Mouse (Mus musculus) heart, postnatal 0 days (tissue): ENCODE measurements at regions not wholly inside any gene's neighbourhood (a gene's known extent, or its start where the extent isn't known, plus 50 kb on each side); places are given as distances from the start of the nearest gene placed in this dataset.

ENCODE experiments used
- ATAC-seq: fragments of 200-750 bp; cut with Nextera tagmentation; 2 replicates; pipeline ENCODE4 v1.8.0; 2017; ENCODE audit warnings: low read depth, moderate number of reproducible peaks, moderate library complexity; ENCODE audit not compliant: insufficient read depth
- DNase-seq: peaks from one replicate; pipeline ENCODE4 v3.0.0-alpha.2; 2016; ENCODE audit warnings: low spot score
- H3K27ac ChIP-seq: fragments of 300-500 bp; sonication (generic); 2 replicates; pipeline ENCODE4 v1.5.1; 2014; ENCODE audit warnings: low read depth, mild to moderate bottlenecking
- H3K27me3 ChIP-seq: fragments of 300-500 bp; sonication (generic); 2 replicates; pipeline ENCODE4 v1.6.1; 2014; ENCODE audit warnings: low read length, mixed read lengths; ENCODE audit not compliant: control insufficient read depth, insufficient read depth
- H3K36me3 ChIP-seq: fragments of 300-500 bp; sonication (generic); replicated peaks from 2 replicates; pipeline ENCODE4 v1.6.1; 2014; ENCODE audit warnings: low read length, mixed read lengths; ENCODE audit not compliant: control insufficient read depth, insufficient read depth
- H3K4me1 ChIP-seq: fragments of 300-500 bp; sonication (generic); 2 replicates; pipeline ENCODE4 v1.6.1; 2014; ENCODE audit warnings: antibody characterized with exemption; ENCODE audit not compliant: control insufficient read depth, insufficient read depth
- H3K4me2 ChIP-seq: fragments of 300-500 bp; sonication (generic); 2 replicates; pipeline ENCODE4 v1.6.1; 2014; ENCODE audit warnings: low read depth, mild to moderate bottlenecking, low read length, moderate library complexity
- H3K4me3 ChIP-seq: fragments of 300-500 bp; sonication (generic); 2 replicates; pipeline ENCODE4 v1.5.1; 2014; ENCODE audit warnings: low read depth, low read length
- H3K9ac ChIP-seq: fragments of 300-500 bp; sonication (generic); replicated peaks from 2 replicates; pipeline ENCODE4 v1.6.1; 2014; ENCODE audit warnings: low read depth, low read length, mixed read lengths
- H3K9me3 ChIP-seq: fragments of 300-500 bp; sonication (generic); replicated peaks from 2 replicates; pipeline ENCODE4 v1.6.1; 2016; ENCODE audit warnings: low read length; ENCODE audit not compliant: control insufficient read depth
- CTCF ChIP-seq: IDR thresholded peaks from 2 replicates; pipeline ENCODE4 v1.5.1; 2016; ENCODE audit warnings: antibody characterized with exemption, control low read depth, low read depth
- EP300 ChIP-seq: IDR thresholded peaks from 2 replicates; pipeline ENCODE4 v1.6.1; 2016; ENCODE audit warnings: antibody characterized with exemption, low read depth
- WGBS: fragments of 180-500 bp; shearing (Covaris S2); extraction: QIAGEN DNeasy Blood & Tissue Kit; methylation state at CpG from one replicate; pipeline ENCODE4 v1.1.7; 2014; 5-methylcytosine and 5-hydroxymethylcytosine counted together

DNA sequence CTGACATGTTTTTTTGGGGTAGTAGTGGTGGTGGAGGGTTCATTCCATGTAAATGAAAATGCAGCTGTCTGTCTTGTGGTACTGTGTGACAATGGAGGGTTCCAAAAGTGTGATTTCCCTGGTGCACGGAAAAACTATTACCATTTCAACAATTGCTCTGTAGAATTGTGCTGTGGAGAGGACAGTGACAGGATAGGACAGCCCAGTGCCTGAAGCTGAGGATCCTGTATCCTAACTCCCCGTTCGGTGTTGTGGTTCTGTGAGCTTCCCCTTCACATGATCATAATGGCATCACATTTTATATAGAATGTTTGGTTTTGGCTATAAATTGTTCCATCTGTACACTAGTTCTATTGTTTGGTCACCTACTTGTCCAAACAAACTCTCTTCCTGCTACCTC, 196.4 kb downstream of the Mex3b start:
- Histone ChIP-seq H3K4me2 (no peak overlapping the region), H3K4me3 (no peak overlapping the region)

DNA sequence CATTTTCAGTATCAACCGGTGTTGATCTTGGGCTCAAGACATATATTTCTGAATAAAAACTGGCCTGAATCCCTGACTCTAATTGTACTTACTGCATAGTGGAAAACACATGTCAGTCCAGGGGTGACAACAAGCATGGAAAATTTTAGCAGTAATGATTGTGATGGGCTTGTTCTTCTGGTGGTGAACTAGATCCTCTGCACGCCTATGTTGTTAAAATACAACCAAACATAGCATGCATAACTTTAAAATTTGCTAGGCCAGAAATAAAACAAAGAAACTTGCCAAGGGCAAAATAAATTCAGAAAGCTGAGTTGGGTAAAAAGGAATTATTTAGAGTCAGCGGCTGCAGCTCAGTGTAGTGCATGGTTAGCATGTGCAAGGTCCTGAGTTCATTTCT, 198.2 kb downstream of the Mex3b start:
- TF ChIP-seq CTCF: no peak
- TF ChIP-seq EP300: no peak
- no peaks in the 10 kb centered on the region for H3K4me1 ChIP-seq
- no peak overlapping the region for H3K4me3 ChIP-seq
- H3K36me3 ChIP-seq: no peaks in the 10 kb centered on the region
- no peaks in the 10 kb centered on the region for H3K27me3 ChIP-seq
- WGBS: 76% methylated on average over 3 of the region's 3 CpGs
- no peaks in the 10 kb centered on the region for H3K9me3 ChIP-seq
- H3K9ac ChIP-seq: no peak overlapping the region
- no peak for DNase-seq
- no peak for ATAC-seq
- no peak overlapping the region for H3K4me2 ChIP-seq
- H3K27ac ChIP-seq: no peak overlapping the region

More for the DNA sequence above, 196.4 kb downstream of the Mex3b start:
- Histone ChIP-seq H3K27ac (no peak overlapping the region), H3K9me3 (no peaks in the 10 kb centered on the region), H3K9ac (no peak overlapping the region), H3K27me3 (no peaks in the 10 kb centered on the region), H3K36me3 (no peaks in the 10 kb centered on the region), H3K4me1 (no peaks in the 10 kb centered on the region)
- no peak for ATAC-seq
- no peak for TF ChIP-seq CTCF
- TF ChIP-seq EP300: no peak
- WGBS: 71% methylated on average over 3 of the region's 3 CpGs
- DNase-seq: no peak

DNA sequence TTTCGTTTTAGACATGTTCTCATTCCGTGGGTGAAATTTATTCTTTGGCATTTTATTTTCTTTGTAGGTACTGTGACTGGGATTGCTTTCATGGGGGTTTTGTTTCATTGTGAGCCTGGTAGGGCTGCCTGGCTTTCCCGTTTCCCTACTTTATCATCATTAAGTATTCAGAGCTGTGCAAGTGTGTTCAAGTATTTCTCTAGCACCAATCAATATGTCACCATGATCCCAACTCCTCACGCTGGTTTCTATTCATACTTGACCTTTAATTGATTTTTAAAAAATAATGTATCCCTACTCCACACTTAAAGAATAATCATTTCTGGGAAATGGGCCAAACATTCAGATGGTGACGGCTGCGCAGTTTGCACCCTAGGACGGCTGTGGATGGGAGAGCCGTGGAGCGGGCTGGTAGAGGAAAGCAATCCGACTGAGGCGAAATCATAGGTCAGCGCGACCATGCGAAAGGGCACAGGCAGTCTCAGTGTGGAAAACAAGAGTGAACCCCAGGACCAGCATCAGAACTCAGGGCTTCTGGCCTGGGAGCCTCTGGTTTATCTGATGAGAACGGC, 207.4 kb downstream of the Mex3b start:
- Histone ChIP-seq H3K27me3 (no peaks in the 10 kb centered on the region), H3K9me3 (no peaks in the 10 kb centered on the region), H3K4me3 (no peak overlapping the region), H3K4me2 (no peak overlapping the region), H3K4me1 (no peaks in the 10 kb centered on the region), H3K9ac (no peak overlapping the region), H3K36me3 (no peaks in the 10 kb centered on the region), H3K27ac (no peak overlapping the region)
- ATAC-seq: no peak
- no peak for DNase-seq
- TF ChIP-seq EP300: no peak
- TF ChIP-seq CTCF: no peak
- WGBS: 72% methylated on average over 15 of the region's 15 CpGs

DNA sequence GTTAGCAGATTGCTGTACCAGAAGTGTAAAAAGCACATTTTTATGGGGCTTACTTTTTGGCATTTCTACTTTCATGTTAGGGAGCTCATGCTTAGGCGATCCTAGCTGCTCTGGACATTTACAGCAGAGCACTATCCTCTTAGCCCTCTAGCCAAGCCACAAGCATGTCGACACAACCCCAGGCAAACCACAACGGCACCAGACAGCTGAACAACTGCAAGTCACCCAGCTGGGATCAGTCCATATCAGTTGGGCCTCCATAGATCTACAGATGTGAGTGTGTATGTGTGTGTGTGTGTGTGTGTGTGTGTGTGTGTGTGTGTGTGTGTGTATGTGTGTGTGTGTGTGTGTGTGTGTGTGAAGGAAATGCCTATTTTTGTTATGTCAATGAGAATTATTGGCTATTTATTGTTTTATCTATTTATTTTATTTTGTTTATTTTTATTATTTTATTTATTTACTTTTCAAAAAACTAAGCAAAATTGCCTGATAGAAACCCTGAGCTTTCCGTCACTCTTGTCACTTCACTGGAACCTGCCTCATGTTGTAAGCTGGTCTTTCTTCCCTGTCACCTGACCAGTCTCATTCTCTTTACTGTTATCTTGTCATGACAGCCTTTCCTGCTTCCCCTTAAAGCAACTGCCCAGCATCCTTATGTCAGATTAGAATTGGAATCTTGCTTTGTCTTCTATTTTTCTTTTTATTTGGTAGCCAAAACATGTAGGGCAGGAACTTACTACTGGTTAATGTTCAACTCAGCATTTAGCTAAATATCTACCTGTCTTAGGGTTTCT, 208.2 kb downstream of the Mex3b start:
- H3K27ac ChIP-seq: no peak overlapping the region

DNA sequence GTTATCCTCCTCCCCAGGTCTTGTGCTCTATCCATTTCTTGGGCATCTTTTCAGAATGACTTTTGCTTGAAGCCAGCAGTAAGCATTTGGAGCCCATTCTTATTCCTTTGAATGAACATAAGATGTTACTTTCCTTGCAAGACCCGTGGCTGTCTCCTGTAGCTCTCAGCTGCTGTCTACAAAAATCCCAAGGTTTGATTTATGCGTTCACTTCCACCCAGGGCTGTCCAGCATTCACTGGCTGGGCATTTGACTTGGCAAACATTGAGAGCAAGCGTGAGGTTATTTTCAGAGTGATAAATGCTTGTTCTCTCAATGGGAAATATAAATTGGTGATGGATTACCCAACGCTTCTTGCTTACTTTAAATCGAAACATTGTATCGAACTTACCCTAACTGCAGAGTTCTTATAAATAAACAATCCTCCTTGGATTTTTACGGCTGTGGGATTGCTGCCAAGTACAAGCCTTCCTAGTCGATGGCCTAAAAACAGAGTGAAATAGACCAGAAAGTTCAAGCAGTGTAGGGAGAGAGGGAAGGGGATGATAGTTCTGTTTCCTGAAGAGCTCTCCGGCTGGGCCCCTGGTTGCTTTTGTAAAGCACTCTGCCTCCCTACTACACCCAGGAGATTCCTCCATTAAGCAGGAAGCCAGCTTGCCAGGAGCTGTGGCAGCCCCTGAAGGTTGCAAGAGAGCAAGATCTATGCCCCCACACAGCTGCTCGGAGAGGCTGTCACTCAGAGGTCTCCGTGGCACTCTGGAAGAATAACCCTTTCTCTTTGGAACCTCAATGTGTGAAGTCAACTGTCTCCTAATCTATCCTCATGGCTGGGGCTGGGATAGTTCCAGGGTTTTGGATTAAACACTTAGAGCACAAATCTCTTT, 210.1 kb downstream of the Mex3b start:
- ATAC-seq: no peak
- no peaks in the 10 kb centered on the region for H3K4me1 ChIP-seq
- WGBS: 45% methylated on average over 11 of the region's 11 CpGs
- H3K4me2 ChIP-seq: no peak overlapping the region
- H3K9me3 ChIP-seq: no peaks in the 10 kb centered on the region
- H3K27me3 ChIP-seq: no peaks in the 10 kb centered on the region
- H3K4me3 ChIP-seq: no peak overlapping the region
- DNase-seq: peak; percentile 16
- no peak overlapping the region for H3K27ac ChIP-seq
- H3K9ac ChIP-seq: no peak overlapping the region
- no peaks in the 10 kb centered on the region for H3K36me3 ChIP-seq
- no peak for TF ChIP-seq CTCF
- no peak for TF ChIP-seq EP300

More for the DNA sequence above, 208.2 kb downstream of the Mex3b start:
- Histone ChIP-seq H3K4me1 (no peaks in the 10 kb centered on the region), H3K27me3 (no peaks in the 10 kb centered on the region), H3K9ac (no peak overlapping the region), H3K36me3 (no peaks in the 10 kb centered on the region), H3K4me3 (no peak overlapping the region), H3K9me3 (no peaks in the 10 kb centered on the region), H3K4me2 (no peak overlapping the region)
- ATAC-seq (no peak), DNase-seq (peak; percentile 17)
- WGBS: 68% methylated on average over 4 of the region's 4 CpGs
- TF ChIP-seq EP300: no peak
- no peak for TF ChIP-seq CTCF
